Mouse (Mus musculus) heart, postnatal 0 days (tissue): ENCODE measurements around the gene Lyplal1. TPM values are rescaled to one million over a fixed set of nuclear protein-coding genes. Genes with fewer than 3 reads are reported as not detected.

Source experiments
- ATAC-seq: fragments of 200-750 bp; cut with Nextera tagmentation; 2 replicates; pipeline ENCODE4 v1.8.0; 2017; ENCODE audit warnings: low read depth, moderate number of reproducible peaks, moderate library complexity; ENCODE audit not compliant: insufficient read depth
- DNase-seq: peaks from one replicate; pipeline ENCODE4 v3.0.0-alpha.2; 2016; ENCODE audit warnings: low spot score
- H3K27ac ChIP-seq: fragments of 300-500 bp; sonication (generic); 2 replicates; pipeline ENCODE4 v1.5.1; 2014; ENCODE audit warnings: low read depth, mild to moderate bottlenecking
- H3K27me3 ChIP-seq: fragments of 300-500 bp; sonication (generic); 2 replicates; pipeline ENCODE4 v1.6.1; 2014; ENCODE audit warnings: low read length, mixed read lengths; ENCODE audit not compliant: control insufficient read depth, insufficient read depth
- H3K36me3 ChIP-seq: fragments of 300-500 bp; sonication (generic); replicated peaks from 2 replicates; pipeline ENCODE4 v1.6.1; 2014; ENCODE audit warnings: low read length, mixed read lengths; ENCODE audit not compliant: control insufficient read depth, insufficient read depth
- H3K4me1 ChIP-seq: fragments of 300-500 bp; sonication (generic); 2 replicates; pipeline ENCODE4 v1.6.1; 2014; ENCODE audit warnings: antibody characterized with exemption; ENCODE audit not compliant: control insufficient read depth, insufficient read depth
- H3K4me2 ChIP-seq: fragments of 300-500 bp; sonication (generic); 2 replicates; pipeline ENCODE4 v1.6.1; 2014; ENCODE audit warnings: low read depth, mild to moderate bottlenecking, low read length, moderate library complexity
- H3K4me3 ChIP-seq: fragments of 300-500 bp; sonication (generic); 2 replicates; pipeline ENCODE4 v1.5.1; 2014; ENCODE audit warnings: low read depth, low read length
- H3K9ac ChIP-seq: fragments of 300-500 bp; sonication (generic); replicated peaks from 2 replicates; pipeline ENCODE4 v1.6.1; 2014; ENCODE audit warnings: low read depth, low read length, mixed read lengths
- H3K9me3 ChIP-seq: fragments of 300-500 bp; sonication (generic); replicated peaks from 2 replicates; pipeline ENCODE4 v1.6.1; 2016; ENCODE audit warnings: low read length; ENCODE audit not compliant: control insufficient read depth
- CTCF ChIP-seq: IDR thresholded peaks from 2 replicates; pipeline ENCODE4 v1.5.1; 2016; ENCODE audit warnings: antibody characterized with exemption, control low read depth, low read depth
- EP300 ChIP-seq: IDR thresholded peaks from 2 replicates; pipeline ENCODE4 v1.6.1; 2016; ENCODE audit warnings: antibody characterized with exemption, low read depth
- WGBS: fragments of 180-500 bp; shearing (Covaris S2); extraction: QIAGEN DNeasy Blood & Tissue Kit; methylation state at CpG from one replicate; pipeline ENCODE4 v1.1.7; 2014; 5-methylcytosine and 5-hydroxymethylcytosine counted together
- polyA plus RNA-seq: library from polyadenylated mRNA; unstranded; fragments of >200 nt; fragmentation: Nextera tagmentation; extraction: Ambion mirVana; gene quantifications from 2 replicates; pipeline ENCODE4 v1.2.1, GENCODE M21; 2015
- total RNA-seq: library from RNA; depleted of rRNA; stranded (reverse); fragments of >200 nt; gene quantifications from 2 replicates; pipeline ENCODE4 v1.2.3, GENCODE M21; 2014; ENCODE audit warnings: low replicate concordance; rRNA removed

Gene Lyplal1
- total RNA-seq (5.0 and 24.7 TPM in 2 replicates), polyA plus RNA-seq (6.8 and 7.7 TPM in 2 replicates)

GRCm38 (mm10) chr1:186116701-186117488 is at the start of gene Lyplal1:
TSS of gene Lyplal1 (minus strand) at chr1:186117310.
- WGBS = 3% methylated on average over 44 of the region's 44 CpGs
- Histone ChIP-seq H3K9ac (peak within 1 kb of the TSS; percentile 81), H3K4me1 (0 out of 2 replicates have a peak, but pooled peaks cover 8% of the 10 kb centered on the region), H3K4me3 (peak within 1 kb of the TSS; percentile 80), H3K27ac (peak within 1 kb of the TSS; percentile 74), H3K9me3 (no peaks in the 10 kb centered on the region), H3K4me2 (peak within 1 kb of the TSS; percentile 86), H3K36me3 (no peaks in the 10 kb centered on the region), H3K27me3 (no peaks in the 10 kb centered on the region)
- peak; percentile 92 for DNase-seq
- TF ChIP-seq CTCF = no peak
- no peak for TF ChIP-seq EP300
- ATAC-seq = peak; percentile 95

DNA sequence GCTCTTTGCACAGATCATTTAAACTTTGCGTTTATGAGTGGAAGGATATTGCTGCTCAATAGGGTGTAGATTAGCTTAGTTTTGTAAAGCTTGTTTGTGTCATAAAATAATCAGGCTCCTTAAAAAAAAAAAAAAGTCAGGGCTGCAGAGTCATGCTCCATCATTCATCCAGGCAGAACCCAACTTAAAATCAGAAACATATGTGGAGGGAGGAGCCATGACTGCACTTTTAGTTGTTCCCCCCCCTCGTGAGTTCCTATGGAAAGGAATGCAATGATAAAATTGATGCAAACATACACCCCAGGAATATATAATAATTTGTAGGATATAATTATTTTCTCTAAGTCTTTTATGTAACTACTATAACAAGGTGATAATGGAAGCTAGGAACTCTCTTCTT is 46.5 kb upstream of the Lyplal1 start:
- no peak for TF ChIP-seq CTCF
- H3K9me3 ChIP-seq = no peaks in the 10 kb centered on the region
- H3K27me3 ChIP-seq = no peaks in the 10 kb centered on the region
- ATAC-seq = no peak
- no peaks in the 10 kb centered on the region for H3K36me3 ChIP-seq
- 73% methylated on average over 2 of the region's 2 CpGs for WGBS
- no peak overlapping the region for H3K9ac ChIP-seq
- no peak overlapping the region for H3K27ac ChIP-seq
- DNase-seq = no peak
- no peak overlapping the region for H3K4me3 ChIP-seq
- H3K4me1 ChIP-seq = no peaks in the 10 kb centered on the region
- no peak overlapping the region for H3K4me2 ChIP-seq

GRCm38 (mm10) chr1:186163206-186163605 is 46.1 kb upstream of the Lyplal1 start:
- ATAC-seq (no peak), DNase-seq (no peak)
- no peaks in the 10 kb centered on the region for H3K36me3 ChIP-seq
- H3K27me3 ChIP-seq = no peaks in the 10 kb centered on the region
- no peaks in the 10 kb centered on the region for H3K4me1 ChIP-seq
- 65% methylated on average over 12 of the region's 12 CpGs for WGBS
- no peaks in the 10 kb centered on the region for H3K9me3 ChIP-seq
- H3K4me2 ChIP-seq = no peak overlapping the region
- TF ChIP-seq CTCF (no peak), EP300 (no peak)
- H3K27ac ChIP-seq = no peak overlapping the region
- no peak overlapping the region for H3K9ac ChIP-seq
- H3K4me3 ChIP-seq = no peak overlapping the region

DNA sequence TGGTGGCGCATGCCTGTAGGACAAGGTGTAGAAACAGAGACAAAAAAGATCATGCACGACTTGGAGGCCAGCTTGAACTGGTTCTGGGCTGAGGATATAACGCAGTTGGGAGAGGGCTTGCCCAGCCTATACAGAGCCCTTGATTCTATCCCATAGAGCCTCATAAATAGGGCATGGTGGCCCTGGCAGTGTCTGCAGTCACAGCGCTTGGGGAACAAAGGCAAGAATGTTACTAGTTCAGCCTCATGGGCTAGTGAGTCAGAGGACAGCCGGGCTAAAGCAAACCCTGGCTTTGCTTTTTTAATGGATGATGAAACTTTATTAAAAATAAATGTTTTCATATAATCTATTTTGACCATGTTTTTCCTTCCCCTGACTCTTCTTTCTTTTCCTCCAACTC is 33.3 kb upstream of the Lyplal1 start:
- no peak overlapping the region for H3K4me3 ChIP-seq
- no peak for ATAC-seq
- 81% methylated on average over 5 of the region's 5 CpGs for WGBS
- no peak overlapping the region for H3K9ac ChIP-seq
- no peak overlapping the region for H3K4me2 ChIP-seq
- no peak for TF ChIP-seq EP300
- no peak for TF ChIP-seq CTCF
- no peaks in the 10 kb centered on the region for H3K9me3 ChIP-seq
- H3K36me3 ChIP-seq = no peaks in the 10 kb centered on the region
- DNase-seq = no peak
- no peaks in the 10 kb centered on the region for H3K4me1 ChIP-seq
- H3K27me3 ChIP-seq = no peaks in the 10 kb centered on the region
- no peak overlapping the region for H3K27ac ChIP-seq

DNA sequence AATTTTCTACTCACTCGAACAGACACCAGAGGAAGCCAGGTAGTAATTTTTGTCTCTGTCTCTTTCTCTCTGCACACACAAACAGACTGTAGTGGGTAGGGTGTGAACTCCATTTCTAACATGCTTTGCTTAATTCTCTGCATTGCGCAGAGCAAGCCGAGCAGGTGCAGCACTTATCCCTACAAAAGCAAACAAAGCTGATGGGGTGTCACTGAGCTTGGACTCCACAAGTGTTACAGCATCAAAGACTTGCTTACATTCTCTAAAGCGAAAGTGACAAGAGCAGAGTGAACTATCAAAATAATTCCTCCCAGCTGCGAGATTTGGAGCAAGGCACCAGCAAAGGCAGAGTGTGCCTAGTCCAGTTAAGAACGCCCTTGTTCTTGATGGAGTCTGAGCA is 28.3 kb upstream of the Lyplal1 start:
- no peaks in the 10 kb centered on the region for H3K9me3 ChIP-seq
- no peak overlapping the region for H3K4me3 ChIP-seq
- H3K36me3 ChIP-seq = no peaks in the 10 kb centered on the region
- no peak overlapping the region for H3K27ac ChIP-seq
- TF ChIP-seq CTCF (no peak), EP300 (no peak)
- ATAC-seq (no peak), DNase-seq (no peak)
- H3K4me2 ChIP-seq = no peak overlapping the region
- H3K27me3 ChIP-seq = no peaks in the 10 kb centered on the region
- H3K9ac ChIP-seq = no peak overlapping the region
- 0 out of 2 replicates have a peak, but pooled peaks cover 5% of the 10 kb centered on the region for H3K4me1 ChIP-seq
- 54% methylated on average over 6 of the region's 6 CpGs for WGBS
